8 mouse cellular contexts compared by ENCODE assay signal in genomic region chr5:64738781-64739310, GRCm38 (mm10).
DNase-seq lines count a peak whose midpoint lies in the region; ATAC-seq and TF ChIP-seq lines count a peak whose summit lies in the region.

No protein-coding gene starts in this region.

- peak overlapping the region; percentile 88 for H3K27ac ChIP-seq in kidney, embryonic 15.5 days
- peak overlapping the region; percentile 26; the same call in 1 of the 2 replicates for H3K27ac ChIP-seq in forebrain, embryonic 11.5 days (ENCODE audit: low read depth, low read length)
- no peak overlapping the region for H3K27ac ChIP-seq in intestine, postnatal 0 days (ENCODE audit: low read depth, low read length)
- H3K27ac ChIP-seq in neural tube, embryonic 15.5 days (replicated peaks): no peak overlapping the region

- WGBS in kidney, embryonic 15.5 days: 16% methylated on average over 10 of the region's 10 CpGs
- WGBS in forebrain, embryonic 11.5 days: 14% methylated on average over 10 of the region's 10 CpGs
- WGBS in intestine, postnatal 0 days: 49% methylated on average over 10 of the region's 10 CpGs
- 18% methylated on average over 10 of the region's 10 CpGs for WGBS in neural tube, embryonic 15.5 days

- peak; percentile 33 for ATAC-seq in kidney, embryonic 15.5 days (replicated peaks; ENCODE audit: low FRiP score)
- ATAC-seq in forebrain, embryonic 11.5 days (replicated peaks; ENCODE audit: low FRiP score): peak; percentile 31; the same call in 1 of the 2 replicates
- no peak for ATAC-seq in intestine, postnatal 0 days
- ATAC-seq in neural tube, embryonic 15.5 days (ENCODE audit: low FRiP score): no peak

- H3K36me3 ChIP-seq in kidney, embryonic 15.5 days: no peaks in the 10 kb centered on the region
- H3K36me3 ChIP-seq in forebrain, embryonic 11.5 days (ENCODE audit: control insufficient read depth, insufficient read depth, low read length): no peaks in the 10 kb centered on the region
- no peaks in the 10 kb centered on the region for H3K36me3 ChIP-seq in intestine, postnatal 0 days (ENCODE audit: control insufficient read depth, insufficient read depth)
- no peaks in the 10 kb centered on the region for H3K36me3 ChIP-seq in neural tube, embryonic 15.5 days

- peak overlapping the region; percentile 4; the same call in 1 of the 2 replicates for H3K9ac ChIP-seq in kidney, embryonic 15.5 days
- H3K9ac ChIP-seq in forebrain, embryonic 11.5 days (ENCODE audit: low read length): 0 out of 2 replicates have a peak overlapping the region, but pooled peaks have one; percentile 14
- no peak overlapping the region for H3K9ac ChIP-seq in intestine, postnatal 0 days (ENCODE audit: low read depth, low read length)
- no peak overlapping the region for H3K9ac ChIP-seq in neural tube, embryonic 15.5 days (replicated peaks)

- DNase-seq in kidney, adult 9 months: no peak
- peak; percentile 58 for DNase-seq in forebrain, embryonic 11.5 days (ENCODE audit: low spot score)
- no peak for DNase-seq in right cerebral cortex, postnatal 10 days (ENCODE audit: low spot score in 2 of 2)
- no peak for DNase-seq in thymus, postnatal 25 days
- no peak for DNase-seq in urinary bladder, postnatal 4 days (ENCODE audit: low spot score in 2 of 2)

- no peaks in the 10 kb centered on the region for H3K27me3 ChIP-seq in kidney, embryonic 15.5 days
- no peaks in the 10 kb centered on the region for H3K27me3 ChIP-seq in forebrain, embryonic 11.5 days (ENCODE audit: control insufficient read depth, insufficient read depth, low read length)
- no peaks in the 10 kb centered on the region for H3K27me3 ChIP-seq in intestine, postnatal 0 days (replicated peaks; ENCODE audit: control insufficient read depth, insufficient read depth, low read length)
- no peaks in the 10 kb centered on the region for H3K27me3 ChIP-seq in neural tube, embryonic 15.5 days (replicated peaks)

- H3K4me2 ChIP-seq in kidney, embryonic 15.5 days: peak overlapping the region; percentile 46
- H3K4me2 ChIP-seq in forebrain, embryonic 11.5 days (ENCODE audit: low read depth, low read length, severe bottlenecking): 0 out of 2 replicates have a peak overlapping the region, but pooled peaks have one; percentile 3
- H3K4me2 ChIP-seq in intestine, postnatal 0 days (replicated peaks; ENCODE audit: low read depth): peak overlapping the region; percentile 37; the same call in 1 of the 2 replicates
- peak overlapping the region; percentile 9 for H3K4me2 ChIP-seq in neural tube, embryonic 15.5 days

- no peaks in the 10 kb centered on the region for H3K9me3 ChIP-seq in kidney, embryonic 15.5 days (replicated peaks)
- H3K9me3 ChIP-seq in forebrain, embryonic 11.5 days (ENCODE audit: control insufficient read depth, low read length): no peaks in the 10 kb centered on the region
- no peaks in the 10 kb centered on the region for H3K9me3 ChIP-seq in intestine, postnatal 0 days (ENCODE audit: control insufficient read depth)
- H3K9me3 ChIP-seq in neural tube, embryonic 15.5 days (replicated peaks): no peaks in the 10 kb centered on the region

- no peak for TF ChIP-seq CTCF in intestine, postnatal 0 days (IDR thresholded peaks at IDR 0.05; ENCODE audit: low read depth)

- H3K4me3 ChIP-seq in kidney, embryonic 15.5 days (replicated peaks): peak overlapping the region; percentile 7; the same call in 1 of the 2 replicates
- no peak overlapping the region for H3K4me3 ChIP-seq in forebrain, embryonic 11.5 days (ENCODE audit: low read depth, low read length)
- no peak overlapping the region for H3K4me3 ChIP-seq in intestine, postnatal 0 days (ENCODE audit: low read depth, low read length)
- H3K4me3 ChIP-seq in neural tube, embryonic 15.5 days (replicated peaks): no peak overlapping the region

- H3K4me1 ChIP-seq in kidney, embryonic 15.5 days: peaks cover 27% of the 10 kb centered on the region
- H3K4me1 ChIP-seq in forebrain, embryonic 11.5 days (replicated peaks; ENCODE audit: control insufficient read depth, insufficient read depth, low read length): peaks cover 11% of the 10 kb centered on the region
- H3K4me1 ChIP-seq in intestine, postnatal 0 days (replicated peaks; ENCODE audit: control insufficient read depth, insufficient read depth, low read length): 0 out of 2 replicates have a peak, but pooled peaks cover 3% of the 10 kb centered on the region
- H3K4me1 ChIP-seq in neural tube, embryonic 15.5 days: peaks cover 23% of the 10 kb centered on the region

Comparison
In these comparisons a context has a peak if more than half of its experiments do, and no peak if none do; other contexts are left out.
1. ATAC-seq: peak in kidney, embryonic 15.5 days (single experiment) and forebrain, embryonic 11.5 days (single experiment); none in intestine, postnatal 0 days (single experiment) and neural tube, embryonic 15.5 days (single experiment).
2. H3K27ac ChIP-seq: peak in kidney, embryonic 15.5 days (single experiment) and forebrain, embryonic 11.5 days (single experiment); none in intestine, postnatal 0 days (single experiment) and neural tube, embryonic 15.5 days (single experiment).
3. H3K9ac ChIP-seq: peak in kidney, embryonic 15.5 days (single experiment) and forebrain, embryonic 11.5 days (single experiment); none in intestine, postnatal 0 days (single experiment) and neural tube, embryonic 15.5 days (single experiment).
4. Peak in every context shown above with its lines, with median percentiles within 50 percentile points of each other: H3K4me2 ChIP-seq.